Mouse (Mus musculus): ENCODE data around the gene Tmem220. TPM values are rescaled to one million over a fixed set of nuclear protein-coding genes. Genes with fewer than 3 reads are reported as not detected.

Gene Tmem220
- polyA plus RNA-seq, 1 experiment = 0.54 TPM

DNA sequence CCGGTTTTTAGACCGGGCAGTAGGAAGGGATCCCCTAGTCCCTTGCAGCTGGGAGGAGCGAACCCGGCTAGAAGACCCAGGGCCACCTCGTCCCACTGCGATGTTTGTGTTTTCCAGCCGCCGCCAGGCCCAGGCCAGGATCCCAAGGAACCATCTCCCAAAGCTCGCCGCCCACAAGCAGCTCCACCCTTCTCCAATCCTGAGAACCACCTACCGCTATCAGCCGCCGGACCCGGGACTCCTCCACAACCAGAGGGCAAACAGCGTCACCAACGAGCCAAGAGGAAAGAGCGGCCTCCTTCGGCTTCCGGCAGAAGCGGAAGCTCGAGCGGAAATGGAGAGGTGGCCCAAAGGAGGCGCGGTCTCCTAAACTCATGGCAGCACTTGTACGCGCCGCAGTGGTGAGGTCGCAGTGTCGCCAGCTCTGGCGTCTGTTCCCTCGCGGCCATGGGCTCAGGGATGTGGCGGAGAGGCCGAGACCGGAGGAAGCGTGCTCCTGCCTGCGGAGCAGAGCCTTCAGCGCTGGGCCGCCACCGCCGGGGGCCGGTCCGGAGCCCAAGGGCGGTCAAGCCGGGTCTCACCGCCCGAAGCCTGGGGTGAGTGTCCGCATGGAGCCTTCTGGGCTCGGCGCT is 27.5 kb downstream of the Tmem220 start, which contains the start of the genes Adprm and Sco1:
Gene Adprm (minus strand): TSS at position 274 of the 632 bp plus-strand sequence.
Gene Sco1 (plus strand): TSS at position 350 of the 632 bp plus-strand sequence.
- Histone ChIP-seq H3K36me3 (ENCODE audit: control insufficient read depth, insufficient read depth, low read length) (peaks cover 18% of the 10 kb centered on the region), H3K4me1 (replicated peaks; ENCODE audit: control insufficient read depth, insufficient read depth, low read length) (no peaks in the 10 kb centered on the region), H3K27me3 (ENCODE audit: control insufficient read depth, insufficient read depth, low read length) (no peaks in the 10 kb centered on the region), H3K4me3 (ENCODE audit: control insufficient read depth, insufficient read depth, low read length) (peak within 1 kb of the TSS; percentile 90), H3K27ac (ENCODE audit: control insufficient read depth, insufficient read depth, low read length) (peak within 1 kb of the TSS; percentile 11; the same call in 1 of the 2 replicates)
- DNase-seq = peak; percentile 87
- peak; percentile 71; the same call in 1 of the 2 replicates for TF ChIP-seq POLR2A (IDR thresholded peaks at IDR 0.05; ENCODE audit: control insufficient read depth, extremely low read depth, insufficient read depth, low read length, poor library complexity)
- TF ChIP-seq CTCF (IDR thresholded peaks at IDR 0.05; ENCODE audit: borderline replicate concordance, control insufficient read depth, extremely low read depth, insufficient read depth, low read length, poor library complexity) = peak; percentile 52; the same call in 1 of the 2 replicates
- WGBS = under 1% methylated on average over 50 of the region's 50 CpGs

DNA sequence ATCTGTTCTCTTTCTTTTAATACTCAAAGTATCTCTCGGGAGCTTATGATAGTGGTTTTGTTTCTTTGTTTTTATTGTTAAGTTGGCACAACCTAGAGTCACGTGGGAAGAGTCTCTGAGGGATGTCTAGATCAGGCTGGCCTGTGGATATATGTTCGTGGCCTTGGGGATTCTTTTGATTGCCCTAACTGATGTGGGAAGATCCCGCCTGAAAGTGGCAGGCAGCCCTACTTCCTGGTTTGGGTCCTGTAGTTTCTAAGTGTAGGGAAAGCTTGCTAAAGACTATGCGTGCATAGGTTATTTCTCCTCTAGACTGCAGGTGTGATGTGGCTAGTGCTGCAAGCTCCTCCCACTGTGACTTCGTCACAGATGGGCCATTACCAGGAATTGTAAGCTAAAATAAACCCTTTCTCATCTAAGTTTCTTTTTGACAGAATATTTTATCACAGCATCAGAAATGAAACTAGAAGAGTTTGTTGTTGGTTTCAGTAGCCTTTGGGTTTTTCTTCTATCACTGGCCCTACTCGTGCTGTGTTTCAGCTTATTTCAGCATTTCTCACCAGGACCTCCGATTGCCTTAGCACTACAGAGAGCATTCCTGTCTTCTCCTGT is 29.9 kb downstream of the Tmem220 start:
- no peak overlapping the region for H3K27ac ChIP-seq (ENCODE audit: control insufficient read depth, insufficient read depth, low read length)
- no peaks in the 10 kb centered on the region for H3K27me3 ChIP-seq (ENCODE audit: control insufficient read depth, insufficient read depth, low read length)
- H3K4me3 ChIP-seq (ENCODE audit: control insufficient read depth, insufficient read depth, low read length) = no peak overlapping the region
- DNase-seq = no peak
- H3K4me1 ChIP-seq (replicated peaks; ENCODE audit: control insufficient read depth, insufficient read depth, low read length) = no peaks in the 10 kb centered on the region
- 89% methylated on average over 8 of the region's 8 CpGs for WGBS
- H3K36me3 ChIP-seq (ENCODE audit: control insufficient read depth, insufficient read depth, low read length) = peaks cover 40% of the 10 kb centered on the region
- no peak for TF ChIP-seq CTCF (IDR thresholded peaks at IDR 0.05; ENCODE audit: borderline replicate concordance, control insufficient read depth, extremely low read depth, insufficient read depth, low read length, poor library complexity)
- TF ChIP-seq POLR2A (IDR thresholded peaks at IDR 0.05; ENCODE audit: control insufficient read depth, extremely low read depth, insufficient read depth, low read length, poor library complexity) = no peak

DNA sequence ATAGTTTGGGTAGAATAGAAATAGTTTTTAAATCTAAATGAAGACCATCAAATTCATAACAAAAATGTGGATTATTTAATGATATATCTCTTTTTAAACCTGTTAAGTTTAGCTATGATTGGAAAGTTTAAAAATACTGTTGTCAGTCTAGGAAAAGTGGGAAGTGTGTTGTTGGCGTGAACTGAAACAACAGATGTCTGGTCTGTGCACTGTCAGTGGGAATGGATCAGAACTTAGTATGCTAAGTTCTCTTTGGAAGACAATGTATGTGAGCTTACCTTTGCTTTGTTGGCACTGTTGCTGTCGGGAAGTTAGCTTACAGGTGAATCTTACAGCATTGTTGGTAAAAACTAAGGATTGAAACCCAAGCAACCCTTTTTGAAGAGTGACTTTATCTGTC is 36.4 kb downstream of the Tmem220 start:
- Histone ChIP-seq H3K4me1 (replicated peaks; ENCODE audit: control insufficient read depth, insufficient read depth, low read length) (no peaks in the 10 kb centered on the region), H3K27me3 (ENCODE audit: control insufficient read depth, insufficient read depth, low read length) (no peaks in the 10 kb centered on the region), H3K27ac (ENCODE audit: control insufficient read depth, insufficient read depth, low read length) (no peak overlapping the region), H3K4me3 (ENCODE audit: control insufficient read depth, insufficient read depth, low read length) (no peak overlapping the region), H3K36me3 (ENCODE audit: control insufficient read depth, insufficient read depth, low read length) (peaks cover 68% of the 10 kb centered on the region)
- no peak for TF ChIP-seq POLR2A (IDR thresholded peaks at IDR 0.05; ENCODE audit: control insufficient read depth, extremely low read depth, insufficient read depth, low read length, poor library complexity)
- DNase-seq = no peak
- WGBS = 100% methylated on average over 2 of the region's 2 CpGs

DNA sequence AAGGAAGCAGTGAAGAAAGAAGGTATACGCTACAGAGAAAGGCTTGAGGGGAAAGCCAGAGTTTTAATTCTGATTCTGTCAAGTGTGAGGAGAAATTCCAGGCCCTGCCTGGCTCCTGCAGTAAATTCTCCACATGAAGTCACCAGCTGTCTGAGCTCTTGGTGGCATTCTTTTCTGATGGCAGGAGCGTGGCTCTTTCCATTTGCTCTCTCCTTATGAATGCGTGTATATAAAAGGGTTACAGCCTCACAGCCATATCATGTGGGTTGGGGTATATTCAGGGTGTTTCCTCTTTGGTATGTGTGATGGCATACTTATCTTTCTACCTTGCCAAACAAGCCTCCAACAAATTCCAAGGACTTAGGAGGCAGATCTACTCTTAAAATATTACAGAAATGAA is 37.8 kb downstream of the Tmem220 start:
- Histone ChIP-seq H3K4me3 (ENCODE audit: control insufficient read depth, insufficient read depth, low read length) (no peak overlapping the region), H3K36me3 (ENCODE audit: control insufficient read depth, insufficient read depth, low read length) (peaks cover 56% of the 10 kb centered on the region), H3K27ac (ENCODE audit: control insufficient read depth, insufficient read depth, low read length) (no peak overlapping the region), H3K4me1 (replicated peaks; ENCODE audit: control insufficient read depth, insufficient read depth, low read length) (no peaks in the 10 kb centered on the region), H3K27me3 (ENCODE audit: control insufficient read depth, insufficient read depth, low read length) (no peaks in the 10 kb centered on the region)
- no peak for DNase-seq
- TF ChIP-seq POLR2A (IDR thresholded peaks at IDR 0.05; ENCODE audit: control insufficient read depth, extremely low read depth, insufficient read depth, low read length, poor library complexity) = no peak
- no peak for TF ChIP-seq CTCF (IDR thresholded peaks at IDR 0.05; ENCODE audit: borderline replicate concordance, control insufficient read depth, extremely low read depth, insufficient read depth, low read length, poor library complexity)
- WGBS = 96% methylated on average over 3 of the region's 3 CpGs

DNA sequence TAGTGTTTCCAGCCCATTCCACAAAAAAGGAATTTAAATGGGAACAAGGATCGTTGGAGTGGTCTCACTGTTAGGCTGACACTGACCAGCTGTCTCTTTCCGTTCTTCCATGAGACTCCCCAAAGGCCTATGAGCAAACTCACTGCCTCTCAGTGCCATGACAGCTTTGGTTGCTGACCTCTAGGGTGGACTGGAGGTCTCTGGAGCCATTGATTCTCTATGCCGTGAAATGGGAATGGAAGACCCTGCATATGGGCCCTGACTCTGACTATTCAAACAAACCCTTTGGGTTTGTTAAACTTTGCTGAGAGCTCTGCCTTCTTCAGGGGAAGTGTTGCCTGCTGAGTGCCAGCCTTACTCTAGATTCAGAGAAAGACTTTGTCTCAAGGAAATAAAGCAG is 42.8 kb downstream of the Tmem220 start:
- no peak for DNase-seq
- Histone ChIP-seq H3K4me3 (ENCODE audit: control insufficient read depth, insufficient read depth, low read length) (no peak overlapping the region), H3K36me3 (ENCODE audit: control insufficient read depth, insufficient read depth, low read length) (peaks cover 22% of the 10 kb centered on the region), H3K27ac (ENCODE audit: control insufficient read depth, insufficient read depth, low read length) (no peak overlapping the region), H3K4me1 (replicated peaks; ENCODE audit: control insufficient read depth, insufficient read depth, low read length) (no peaks in the 10 kb centered on the region), H3K27me3 (ENCODE audit: control insufficient read depth, insufficient read depth, low read length) (no peaks in the 10 kb centered on the region)
- TF ChIP-seq CTCF (IDR thresholded peaks at IDR 0.05; ENCODE audit: borderline replicate concordance, control insufficient read depth, extremely low read depth, insufficient read depth, low read length, poor library complexity) (no peak), POLR2A (IDR thresholded peaks at IDR 0.05; ENCODE audit: control insufficient read depth, extremely low read depth, insufficient read depth, low read length, poor library complexity) (no peak)
- whole genome bisulfite sequencing = 97% methylated on average over 3 of the region's 3 CpGs

DNA sequence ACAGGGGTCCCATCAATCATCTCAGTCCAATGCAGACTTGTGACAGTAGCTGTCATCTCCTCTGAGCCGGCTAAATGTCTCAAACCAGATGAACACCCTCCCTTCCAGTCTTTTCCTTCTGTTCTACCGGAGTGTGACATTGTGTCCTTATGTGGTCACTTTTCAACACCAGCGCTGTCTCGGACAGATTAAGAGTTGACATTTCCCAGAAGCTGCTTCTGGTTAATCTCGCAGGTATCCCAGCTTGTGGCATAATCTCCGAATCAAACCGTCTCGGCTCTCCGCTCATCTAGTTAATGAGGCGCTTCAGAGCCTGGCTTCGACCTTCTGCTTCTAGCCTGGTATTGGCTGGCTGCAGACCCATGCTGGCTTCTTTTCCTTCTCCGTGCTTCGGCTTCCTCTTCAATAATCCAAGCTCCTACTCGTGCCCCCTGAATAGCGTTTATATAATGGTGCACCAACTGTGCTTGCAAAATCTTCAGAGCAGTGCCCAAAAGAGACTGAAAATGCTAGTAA is 47.7 kb downstream of the Tmem220 start:
- 92% methylated on average over 15 of the region's 15 CpGs for WGBS
- no peak overlapping the region for H3K4me3 ChIP-seq (ENCODE audit: control insufficient read depth, insufficient read depth, low read length)
- H3K36me3 ChIP-seq (ENCODE audit: control insufficient read depth, insufficient read depth, low read length) = no peaks in the 10 kb centered on the region
- DNase-seq = no peak
- TF ChIP-seq CTCF (IDR thresholded peaks at IDR 0.05; ENCODE audit: borderline replicate concordance, control insufficient read depth, extremely low read depth, insufficient read depth, low read length, poor library complexity) = no peak
- no peak for TF ChIP-seq POLR2A (IDR thresholded peaks at IDR 0.05; ENCODE audit: control insufficient read depth, extremely low read depth, insufficient read depth, low read length, poor library complexity)
- H3K4me1 ChIP-seq (replicated peaks; ENCODE audit: control insufficient read depth, insufficient read depth, low read length) = no peaks in the 10 kb centered on the region
- no peak overlapping the region for H3K27ac ChIP-seq (ENCODE audit: control insufficient read depth, insufficient read depth, low read length)
- no peaks in the 10 kb centered on the region for H3K27me3 ChIP-seq (ENCODE audit: control insufficient read depth, insufficient read depth, low read length)
